Comparison of ENCODE assay signal across 11 mouse cellular contexts in the genomic region with DNA sequence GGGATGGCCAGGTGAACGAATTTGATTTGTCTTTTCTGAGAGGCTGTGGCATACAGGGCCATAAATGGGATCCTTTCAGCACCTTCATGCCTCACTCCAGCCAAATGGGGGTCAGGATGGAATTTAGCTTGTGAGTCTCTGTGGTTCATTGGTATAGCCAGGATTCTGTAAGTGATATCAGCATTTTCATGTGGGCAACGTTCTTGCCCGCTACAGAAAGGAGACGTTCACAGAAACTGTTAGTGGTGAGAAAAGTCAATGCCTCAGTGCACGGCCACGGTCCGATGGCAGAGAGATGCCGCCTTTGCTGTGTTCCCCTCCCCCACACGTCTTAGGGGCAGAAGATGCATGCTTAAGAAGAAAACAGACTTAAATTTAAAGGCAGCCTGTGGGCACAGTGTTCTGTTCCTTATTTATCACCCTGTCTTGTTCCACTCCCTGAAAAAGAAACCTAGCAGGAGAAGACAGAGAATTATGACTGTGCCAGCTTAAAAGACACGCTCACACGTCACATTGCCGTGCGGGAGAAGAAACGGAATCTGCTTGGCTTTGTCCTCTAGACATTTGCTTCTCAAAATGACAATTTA.
A peak's percentile ranks its signal among the peaks of the same experiment; 100 is the strongest.
DNase-seq lines count a peak whose midpoint lies in the region; ATAC-seq and TF ChIP-seq lines count a peak whose summit lies in the region.
"Had no signal": no experiment of that assay in that cellular context is flagged by ENCODE, and none has a peak within 500 bp of the region (broad histone marks: within the 10 kb centered on the region; RNA-seq: fewer than 3 reads in every experiment).

No protein-coding gene starts in this region.

- no peaks in the 10 kb centered on the region for H3K27me3 ChIP-seq in forebrain, postnatal 0 days (ENCODE audit: insufficient read depth, low read length)
- no peaks in the 10 kb centered on the region for H3K27me3 ChIP-seq in forebrain, embryonic 16.5 days (replicated peaks; ENCODE audit: control insufficient read depth, insufficient read depth, low read length)
- no peaks in the 10 kb centered on the region for H3K27me3 ChIP-seq in midbrain, embryonic 16.5 days (ENCODE audit: control insufficient read depth, insufficient read depth, low read depth, low read length)

- H3K27ac ChIP-seq in forebrain, postnatal 0 days (ENCODE audit: low read depth, low read length), result peak overlapping the region; percentile 10; the same call in 1 of the 2 replicates
- H3K27ac ChIP-seq in forebrain, embryonic 16.5 days (ENCODE audit: low read length), result no peak overlapping the region
- H3K27ac ChIP-seq in midbrain, embryonic 16.5 days (ENCODE audit: low read length), result 0 out of 2 replicates have a peak overlapping the region, but pooled peaks have one; percentile 42
- H3K27ac ChIP-seq: forebrain, embryonic 10.5 days had no signal

- ATAC-seq in forebrain, postnatal 0 days, result peak; percentile 32
- no peak for ATAC-seq in forebrain, embryonic 16.5 days
- ATAC-seq in midbrain, embryonic 16.5 days, result no peak
- no peak for ATAC-seq in erythroblast, adult 5-6 weeks (replicated peaks; ENCODE audit: low FRiP score, poor library complexity, severe bottlenecking)

- DNase-seq in forebrain, postnatal 0 days, result no peak
- peak; percentile 22 for DNase-seq in retina, postnatal 1 day
- DNase-seq in retina, embryonic 14.5 days (ENCODE audit: low spot score), result no peak
- no peak for DNase-seq in testis, postnatal 10 days (ENCODE audit: low spot score)
- DNase-seq in heart, postnatal 10 days, result no peak
- DNase-seq: kidney, postnatal 14 days; lung, postnatal 10 days had no signal

- H3K9ac ChIP-seq in forebrain, postnatal 0 days, result no peak overlapping the region
- no peak overlapping the region for H3K9ac ChIP-seq in forebrain, embryonic 16.5 days (replicated peaks; ENCODE audit: low read depth, low read length)
- H3K9ac ChIP-seq in midbrain, embryonic 16.5 days (ENCODE audit: low read depth, low read length), result no peak overlapping the region

- no peak overlapping the region for H3K4me2 ChIP-seq in forebrain, postnatal 0 days (ENCODE audit: low read depth)
- H3K4me2 ChIP-seq in forebrain, embryonic 16.5 days (ENCODE audit: low read length), result no peak overlapping the region
- no peak overlapping the region for H3K4me2 ChIP-seq in midbrain, embryonic 16.5 days (ENCODE audit: low read length)

- WGBS in forebrain, postnatal 0 days, result 63% methylated on average over 14 of the region's 14 CpGs
- WGBS in forebrain, embryonic 16.5 days, result 72% methylated on average over 14 of the region's 14 CpGs
- 47% methylated on average over 14 of the region's 14 CpGs for WGBS in midbrain, embryonic 16.5 days

- intact Hi-C loops in heart, postnatal 10 days (cut with DNase I), result no loop called here

- no peaks in the 10 kb centered on the region for H3K4me1 ChIP-seq in forebrain, postnatal 0 days (ENCODE audit: insufficient read depth)
- H3K4me1 ChIP-seq in forebrain, embryonic 16.5 days (replicated peaks; ENCODE audit: control insufficient read depth, insufficient read depth, low read length), result no peaks in the 10 kb centered on the region
- H3K4me1 ChIP-seq in midbrain, embryonic 16.5 days (ENCODE audit: control insufficient read depth, insufficient read depth, low read length), result peaks cover 8% of the 10 kb centered on the region
- H3K4me1 ChIP-seq: forebrain, embryonic 10.5 days had no signal

- H3K9me3 ChIP-seq in forebrain, postnatal 0 days (ENCODE audit: low read length), result no peaks in the 10 kb centered on the region
- H3K9me3 ChIP-seq in forebrain, embryonic 16.5 days (ENCODE audit: control insufficient read depth, low read length), result 0 out of 2 replicates have a peak, but pooled peaks cover 2% of the 10 kb centered on the region
- no peaks in the 10 kb centered on the region for H3K9me3 ChIP-seq in midbrain, embryonic 16.5 days (replicated peaks; ENCODE audit: control insufficient read depth, low read length, poor library complexity, severe bottlenecking)
- H3K9me3 ChIP-seq: forebrain, embryonic 10.5 days had no signal

- no peak overlapping the region for H3K4me3 ChIP-seq in forebrain, postnatal 0 days (ENCODE audit: low read depth, low read length)
- no peak overlapping the region for H3K4me3 ChIP-seq in forebrain, embryonic 16.5 days (replicated peaks; ENCODE audit: low read length)
- H3K4me3 ChIP-seq in midbrain, embryonic 16.5 days (ENCODE audit: low read depth, low read length), result no peak overlapping the region
- H3K4me3 ChIP-seq: forebrain, embryonic 10.5 days had no signal

- no peak for TF ChIP-seq CTCF in forebrain, postnatal 0 days (IDR thresholded peaks at IDR 0.05; ENCODE audit: low read depth)

- H3K36me3 ChIP-seq in forebrain, postnatal 0 days (ENCODE audit: insufficient read depth), result no peaks in the 10 kb centered on the region
- H3K36me3 ChIP-seq in forebrain, embryonic 16.5 days (ENCODE audit: control insufficient read depth, insufficient read depth), result no peaks in the 10 kb centered on the region
- no peaks in the 10 kb centered on the region for H3K36me3 ChIP-seq in midbrain, embryonic 16.5 days (ENCODE audit: control insufficient read depth, insufficient read depth, low read length)
- H3K36me3 ChIP-seq: forebrain, embryonic 10.5 days had no signal
